Mouse (Mus musculus): ENCODE data around the gene Klhl40. TPM values are rescaled to one million over a fixed set of nuclear protein-coding genes. Genes with fewer than 3 reads are reported as not detected.
A peak's percentile ranks its signal among the peaks of the same experiment; 100 is the strongest.

Gene Klhl40
- polyA plus RNA-seq, 1 experiment from 2014 or later: 0.17 TPM

DNA sequence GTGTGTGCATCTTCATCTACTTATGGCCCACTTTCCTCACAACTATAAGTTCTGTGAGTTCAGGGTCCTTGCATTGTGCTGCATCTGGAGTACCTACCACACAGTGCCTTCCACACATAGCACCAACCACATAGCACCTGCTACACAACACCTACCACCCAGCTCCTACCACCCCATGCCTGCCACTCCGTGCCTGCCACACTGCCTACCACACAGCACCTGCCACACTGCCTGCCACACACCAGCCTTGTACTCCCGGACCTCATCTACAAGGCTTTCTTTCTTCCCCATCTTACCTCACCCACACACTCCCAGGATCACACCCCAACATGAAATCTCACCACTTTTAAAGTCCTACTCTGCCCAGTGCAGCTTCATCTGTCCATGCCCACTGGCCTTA, 9.0 kb downstream of the Klhl40 start:
- peaks cover 5% of the 10 kb centered on the region for H3K4me1 ChIP-seq
- H3K36me3 ChIP-seq (replicated peaks): no peaks in the 10 kb centered on the region
- 79% methylated on average over 2 of the region's 2 CpGs for WGBS
- no peak overlapping the region for H3K27ac ChIP-seq (replicated peaks)
- no peaks in the 10 kb centered on the region for H3K9me3 ChIP-seq
- H3K27me3 ChIP-seq (replicated peaks; ENCODE audit: low read depth, poor library complexity, severe bottlenecking): no peaks in the 10 kb centered on the region
- H3K4me3 ChIP-seq: no peak overlapping the region
- no peak for DNase-seq (ENCODE audit: low spot score)

DNA sequence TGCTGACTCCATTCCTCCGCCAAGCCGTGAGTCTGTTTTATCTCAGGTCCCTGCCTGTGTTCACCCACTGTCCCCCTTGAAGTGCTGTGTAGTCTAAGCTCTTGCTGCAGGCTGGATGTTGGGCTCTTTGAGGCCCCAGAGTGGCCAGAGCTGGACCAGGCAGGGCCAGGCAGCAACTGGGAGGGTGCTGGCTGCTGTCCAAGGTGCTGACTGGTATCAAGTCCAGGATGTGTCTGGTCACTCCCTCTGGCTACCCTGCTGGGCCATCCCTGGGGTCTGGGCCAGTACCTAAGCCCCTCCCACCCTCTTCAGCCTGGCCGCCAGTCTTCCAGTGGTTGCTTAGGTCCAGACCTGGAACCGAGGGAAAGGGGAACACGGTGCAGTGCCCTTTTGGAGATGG, 13.8 kb downstream of the Klhl40 start:
- no peaks in the 10 kb centered on the region for H3K27me3 ChIP-seq (replicated peaks; ENCODE audit: low read depth, poor library complexity, severe bottlenecking)
- WGBS: 11% methylated on average over 5 of the region's 5 CpGs
- H3K9me3 ChIP-seq: no peaks in the 10 kb centered on the region
- peaks cover 15% of the 10 kb centered on the region for H3K4me1 ChIP-seq
- no peak overlapping the region for H3K4me3 ChIP-seq
- H3K27ac ChIP-seq (replicated peaks): no peak overlapping the region
- peak; percentile 86 for DNase-seq (ENCODE audit: low spot score)
- H3K36me3 ChIP-seq (replicated peaks): no peaks in the 10 kb centered on the region

DNA sequence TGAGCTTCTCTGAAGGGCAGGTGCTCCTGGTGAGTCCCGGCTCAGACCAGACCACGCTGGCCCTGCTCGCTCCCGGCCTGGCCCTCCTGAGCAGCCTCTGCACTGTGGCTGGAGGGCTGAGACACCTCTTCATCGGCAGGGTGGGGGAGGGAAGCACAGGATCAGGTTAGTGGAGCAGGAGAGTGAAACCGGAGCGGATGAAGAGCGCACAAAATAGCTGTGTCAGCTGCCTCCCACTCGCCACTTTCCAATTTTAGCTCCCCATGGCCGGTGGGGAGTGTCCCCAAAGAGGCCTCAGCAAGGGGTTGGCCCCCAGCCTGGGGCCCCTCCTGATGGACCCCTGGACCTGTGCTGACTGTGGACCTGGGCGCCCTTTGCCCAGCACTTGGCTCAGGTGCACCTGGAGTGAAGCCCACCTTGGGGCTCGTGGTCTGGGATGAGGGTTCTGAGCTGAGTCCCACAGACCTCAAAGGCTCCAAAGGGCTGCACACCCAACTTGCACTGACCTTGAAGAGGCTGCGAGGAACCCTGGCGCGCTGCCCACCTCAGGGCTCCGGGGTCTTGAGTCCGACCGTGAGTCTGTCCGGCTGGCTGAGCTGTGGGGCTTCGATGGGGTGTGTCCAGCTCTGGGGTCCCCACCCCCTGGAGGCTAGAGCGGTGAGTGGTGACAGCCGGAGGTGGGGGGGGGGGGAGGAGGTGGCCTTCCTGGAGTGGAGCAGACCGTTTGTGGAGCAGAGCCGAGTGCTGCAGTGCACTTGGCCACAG, 14.5 kb downstream of the Klhl40 start, which contains the start of gene Hhatl:
Gene Hhatl (minus strand): TSS at position 751 of the 765 bp plus-strand sequence.
- Histone ChIP-seq H3K4me1 (peaks cover 15% of the 10 kb centered on the region), H3K36me3 (replicated peaks) (no peaks in the 10 kb centered on the region), H3K27ac (replicated peaks) (no peak within 1 kb of the TSS), H3K9me3 (no peaks in the 10 kb centered on the region), H3K27me3 (replicated peaks; ENCODE audit: low read depth, poor library complexity, severe bottlenecking) (no peaks in the 10 kb centered on the region), H3K4me3 (no peak within 1 kb of the TSS)
- WGBS: 46% methylated on average over 24 of the region's 24 CpGs
- no peak for DNase-seq (ENCODE audit: low spot score)

GRCm38 (mm10) chr9:121794972-121795539, 17.6 kb downstream of the Klhl40 start:
- peaks cover 35% of the 10 kb centered on the region for H3K4me1 ChIP-seq
- no peak overlapping the region for H3K27ac ChIP-seq (replicated peaks)
- H3K36me3 ChIP-seq (replicated peaks): no peaks in the 10 kb centered on the region
- no peaks in the 10 kb centered on the region for H3K9me3 ChIP-seq
- DNase-seq (ENCODE audit: low spot score): no peak
- WGBS: 60% methylated on average over 1 of the region's 1 CpGs
- H3K4me3 ChIP-seq: no peak overlapping the region
- no peaks in the 10 kb centered on the region; the same call in 1 of the 2 replicates for H3K27me3 ChIP-seq (replicated peaks; ENCODE audit: low read depth, poor library complexity, severe bottlenecking)

- DNase-seq (ENCODE audit: low spot score): peak; percentile 61
- H3K36me3 ChIP-seq (replicated peaks): no peaks in the 10 kb centered on the region
- no peaks in the 10 kb centered on the region; the same call in 1 of the 2 replicates for H3K27me3 ChIP-seq (replicated peaks; ENCODE audit: low read depth, poor library complexity, severe bottlenecking)
- H3K9me3 ChIP-seq: no peaks in the 10 kb centered on the region
- WGBS: 14% methylated on average over 12 of the region's 12 CpGs
- no peak overlapping the region for H3K27ac ChIP-seq (replicated peaks)
- peaks cover 23% of the 10 kb centered on the region for H3K4me1 ChIP-seq
- peak overlapping the region; percentile 23; the same call in 1 of the 2 replicates for H3K4me3 ChIP-seq
Measured at GRCm38 (mm10) chr9:121797722-121798121, 20.3 kb downstream of the Klhl40 start.

DNA sequence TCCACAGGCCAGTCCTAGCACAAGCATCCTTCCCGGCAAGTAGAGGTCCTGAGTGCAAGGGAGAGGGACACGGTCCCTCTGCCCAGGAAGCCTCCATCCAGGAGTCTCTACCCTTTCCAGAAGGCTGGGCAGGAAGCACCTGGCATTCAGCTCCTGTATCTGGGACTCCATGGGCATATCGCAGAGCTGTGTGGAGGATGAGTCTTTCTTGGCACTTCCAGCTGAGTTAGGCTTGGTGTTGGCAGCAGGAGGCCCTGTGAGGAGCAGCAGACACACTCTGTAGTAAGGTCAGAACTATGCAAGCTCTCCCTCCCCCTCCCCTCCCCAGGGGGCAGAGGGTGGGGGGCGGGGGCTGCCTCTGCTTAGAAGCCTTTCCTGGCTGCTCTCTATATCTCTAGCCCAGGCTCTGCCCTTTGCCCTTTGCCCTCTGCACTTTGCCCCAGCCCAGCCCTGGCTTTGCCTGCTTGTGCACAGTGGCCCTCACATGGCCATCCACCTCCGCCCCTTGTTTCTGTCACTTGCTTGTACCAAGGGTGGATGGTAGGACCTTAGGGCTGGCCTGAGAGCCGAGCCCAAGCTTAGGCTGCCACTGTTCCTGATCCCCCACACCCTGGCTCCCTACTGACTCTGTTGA, 21.6 kb downstream of the Klhl40 start:
- Histone ChIP-seq H3K36me3 (replicated peaks) (no peaks in the 10 kb centered on the region), H3K9me3 (no peaks in the 10 kb centered on the region), H3K4me1 (peaks cover 26% of the 10 kb centered on the region), H3K27ac (replicated peaks) (no peak overlapping the region), H3K4me3 (no peak overlapping the region), H3K27me3 (replicated peaks; ENCODE audit: low read depth, poor library complexity, severe bottlenecking) (no peaks in the 10 kb centered on the region; the same call in 1 of the 2 replicates)
- WGBS: 29% methylated on average over 6 of the region's 6 CpGs
- DNase-seq (ENCODE audit: low spot score): no peak

DNA sequence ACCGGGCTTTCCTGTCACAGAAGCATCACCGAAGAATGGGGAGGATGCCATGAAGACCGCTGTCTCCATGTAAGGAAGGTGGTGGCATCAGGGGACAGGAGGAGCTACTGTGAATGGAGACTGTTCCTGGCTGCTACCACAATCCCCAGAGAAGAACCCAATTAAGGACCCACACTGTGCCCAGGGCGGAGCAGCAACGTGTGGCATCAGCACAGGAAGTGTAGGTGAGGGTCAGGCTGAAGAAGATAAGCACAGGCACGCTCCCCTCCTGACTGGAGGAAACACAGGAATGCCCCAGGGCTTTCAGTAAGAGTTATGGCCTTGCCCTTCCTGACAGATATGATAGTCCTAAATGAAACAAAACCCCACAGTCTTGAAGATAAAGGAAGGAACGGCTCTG, 25.3 kb downstream of the Klhl40 start:
- no peak overlapping the region for H3K27ac ChIP-seq (replicated peaks)
- no peaks in the 10 kb centered on the region; the same call in 1 of the 2 replicates for H3K27me3 ChIP-seq (replicated peaks; ENCODE audit: low read depth, poor library complexity, severe bottlenecking)
- no peaks in the 10 kb centered on the region for H3K36me3 ChIP-seq (replicated peaks)
- peaks cover 33% of the 10 kb centered on the region for H3K4me1 ChIP-seq
- DNase-seq (ENCODE audit: low spot score): no peak
- WGBS: 62% methylated on average over 7 of the region's 7 CpGs
- no peak overlapping the region for H3K4me3 ChIP-seq
- no peaks in the 10 kb centered on the region for H3K9me3 ChIP-seq

DNA sequence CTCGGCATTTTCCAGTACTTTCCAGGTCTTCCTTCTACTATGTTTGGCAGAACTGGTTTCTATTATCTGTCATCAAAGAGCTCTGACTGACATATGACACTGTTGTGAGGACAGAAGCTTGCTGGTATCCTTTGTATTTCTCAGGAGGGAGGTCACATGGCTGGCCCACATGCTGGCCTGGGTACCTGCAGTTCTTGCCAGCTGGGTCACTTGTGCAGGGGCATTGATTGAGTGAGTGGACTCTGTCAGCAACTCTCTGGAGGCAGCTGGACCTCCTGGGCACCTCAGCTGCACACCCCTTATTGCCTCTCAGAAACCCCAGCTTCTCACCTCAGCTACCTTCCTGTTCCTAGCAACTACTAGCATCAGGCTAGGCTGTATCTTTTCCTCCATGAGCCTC, 30.1 kb downstream of the Klhl40 start:
- no peak overlapping the region for H3K4me3 ChIP-seq
- H3K27me3 ChIP-seq (replicated peaks; ENCODE audit: low read depth, poor library complexity, severe bottlenecking): no peaks in the 10 kb centered on the region
- DNase-seq (ENCODE audit: low spot score): no peak
- WGBS: 42% methylated on average over 1 of the region's 1 CpGs
- peaks cover 47% of the 10 kb centered on the region for H3K4me1 ChIP-seq
- no peaks in the 10 kb centered on the region for H3K9me3 ChIP-seq
- no peaks in the 10 kb centered on the region for H3K36me3 ChIP-seq (replicated peaks)
- peak overlapping the region; percentile 4 for H3K27ac ChIP-seq (replicated peaks)

DNA sequence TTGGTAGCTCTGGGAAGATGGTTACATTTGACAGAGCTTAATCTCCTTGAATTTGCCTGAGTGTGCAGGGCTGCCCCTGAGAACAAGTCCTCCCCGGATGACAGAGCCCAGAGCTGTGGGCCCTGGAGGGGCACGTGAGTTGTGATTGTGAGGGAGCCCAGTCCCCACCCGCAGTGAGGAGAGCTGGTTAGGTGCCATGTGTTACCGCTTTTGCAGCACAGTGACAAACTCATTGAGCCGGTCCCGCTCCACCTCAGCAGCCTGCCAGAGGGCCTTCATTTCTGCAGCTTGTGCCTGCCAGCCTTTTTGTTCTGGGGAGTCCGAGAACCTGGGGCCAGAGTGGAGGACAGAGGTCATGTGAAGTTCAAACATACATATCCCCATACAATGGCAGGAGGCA, 30.5 kb downstream of the Klhl40 start:
- Histone ChIP-seq H3K27ac (replicated peaks) (peak overlapping the region; percentile 4), H3K36me3 (replicated peaks) (no peaks in the 10 kb centered on the region)

GRCm38 (mm10) chr9:121808511-121808910, 31.1 kb downstream of the Klhl40 start:
- 42% methylated on average over 3 of the region's 3 CpGs for WGBS

More for the DNA sequence above, 30.5 kb downstream of the Klhl40 start:
- peaks cover 43% of the 10 kb centered on the region for H3K4me1 ChIP-seq
- no peaks in the 10 kb centered on the region for H3K27me3 ChIP-seq (replicated peaks; ENCODE audit: low read depth, poor library complexity, severe bottlenecking)
- WGBS: 67% methylated on average over 7 of the region's 7 CpGs
- H3K4me3 ChIP-seq: no peak overlapping the region
- no peaks in the 10 kb centered on the region for H3K9me3 ChIP-seq
- no peak for DNase-seq (ENCODE audit: low spot score)

DNA sequence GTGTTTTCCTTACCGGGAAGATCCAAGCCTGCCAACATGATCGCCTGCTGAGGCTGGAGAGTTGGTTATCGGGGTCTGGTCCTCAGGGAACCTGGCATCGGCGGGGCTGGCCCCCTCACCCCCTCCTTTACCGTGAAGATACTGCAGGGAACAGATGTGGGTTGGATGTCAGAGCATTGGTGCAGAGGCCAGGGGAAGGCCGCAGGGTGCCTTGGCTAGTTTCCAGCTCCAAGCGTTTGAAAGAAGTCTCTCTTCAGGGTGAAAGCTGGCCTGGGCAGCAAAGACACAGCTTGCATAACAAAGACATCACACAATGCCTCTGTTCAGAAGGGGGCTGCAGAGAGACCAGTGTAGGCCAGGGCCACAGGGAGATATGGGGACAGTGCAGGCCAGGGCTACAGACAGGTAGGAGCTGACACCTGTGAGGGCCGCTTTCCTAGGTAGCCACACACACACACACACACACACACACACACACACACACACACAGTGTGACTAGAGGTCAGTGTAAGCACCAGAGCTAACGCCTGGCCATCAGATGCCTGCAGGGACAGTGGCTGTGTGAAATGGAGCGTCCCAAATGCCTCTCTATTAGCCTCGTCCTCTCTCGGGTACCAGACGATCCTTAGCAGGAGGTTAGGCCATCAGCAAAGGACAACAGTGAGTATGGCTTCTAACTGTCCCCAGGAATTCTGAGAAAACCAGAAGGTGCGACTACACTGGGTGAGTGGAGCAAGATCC, 32.8 kb downstream of the Klhl40 start:
- Histone ChIP-seq H3K27ac (replicated peaks) (peak overlapping the region; percentile 70), H3K4me3 (peak overlapping the region; percentile 5; the same call in 1 of the 2 replicates), H3K36me3 (replicated peaks) (no peaks in the 10 kb centered on the region), H3K4me1 (peaks cover 42% of the 10 kb centered on the region), H3K27me3 (replicated peaks; ENCODE audit: low read depth, poor library complexity, severe bottlenecking) (no peaks in the 10 kb centered on the region), H3K9me3 (no peaks in the 10 kb centered on the region)
- 23% methylated on average over 15 of the region's 15 CpGs for WGBS
- no peak for DNase-seq (ENCODE audit: low spot score)

More at GRCm38 (mm10) chr9:121808511-121808910, 31.1 kb downstream of the Klhl40 start:
- Histone ChIP-seq H3K27ac (replicated peaks) (peak overlapping the region; percentile 45), H3K36me3 (replicated peaks) (no peaks in the 10 kb centered on the region), H3K9me3 (no peaks in the 10 kb centered on the region), H3K27me3 (replicated peaks; ENCODE audit: low read depth, poor library complexity, severe bottlenecking) (no peaks in the 10 kb centered on the region), H3K4me1 (peaks cover 42% of the 10 kb centered on the region), H3K4me3 (no peak overlapping the region)
- no peak for DNase-seq (ENCODE audit: low spot score)

DNA sequence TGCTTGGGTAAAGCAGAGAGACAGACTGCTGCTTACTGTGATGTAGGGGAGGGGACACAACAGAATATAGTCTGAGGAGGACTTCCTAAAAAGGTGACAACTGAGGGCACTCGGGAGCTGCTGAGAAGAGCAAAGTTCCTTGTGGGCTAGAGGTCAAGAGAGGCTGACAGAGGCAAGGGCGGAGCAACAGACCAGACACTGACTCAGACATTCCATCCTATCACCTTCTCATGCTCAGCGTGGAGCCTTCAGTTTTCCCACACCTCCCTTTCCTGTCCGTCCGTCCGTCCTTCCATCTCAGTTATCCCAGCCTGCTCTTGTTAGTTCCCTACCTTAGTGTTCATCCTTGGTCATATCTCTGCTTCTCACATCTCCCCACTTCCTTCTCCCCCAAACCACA, 37.8 kb downstream of the Klhl40 start:
- Histone ChIP-seq H3K9me3 (no peaks in the 10 kb centered on the region), H3K4me3 (no peak overlapping the region), H3K27me3 (replicated peaks; ENCODE audit: low read depth, poor library complexity, severe bottlenecking) (no peaks in the 10 kb centered on the region), H3K27ac (replicated peaks) (no peak overlapping the region), H3K36me3 (replicated peaks) (no peaks in the 10 kb centered on the region), H3K4me1 (peaks cover 15% of the 10 kb centered on the region)
- WGBS: 62% methylated on average over 6 of the region's 6 CpGs
- no peak for DNase-seq (ENCODE audit: low spot score)

Measured in embryonic facial prominence, embryonic 10.5 days (tissue).